Mouse (Mus musculus): ENCODE measurements around the gene Cdsn.

The Cdsn gene

DNA sequence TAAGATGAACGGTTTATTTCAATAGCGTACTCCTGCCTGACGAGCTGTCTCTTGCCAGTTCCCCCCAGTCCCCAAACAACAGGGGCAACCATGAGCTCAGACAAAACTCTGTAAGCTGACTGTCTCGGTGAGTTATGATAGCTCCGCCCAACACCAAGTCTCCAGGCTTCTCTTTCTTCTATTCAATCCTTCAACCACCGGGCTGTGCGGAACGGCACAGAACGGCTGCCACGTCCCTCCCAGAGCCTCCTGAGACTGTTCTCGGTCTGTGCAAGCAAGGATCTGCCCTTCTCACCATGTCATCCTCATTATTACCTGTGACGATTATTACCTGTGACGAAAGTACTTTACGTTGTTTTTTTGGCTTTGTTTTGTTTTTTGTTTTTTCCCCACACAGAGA, 18.9 kb downstream of the Cdsn start:
- no peak for DNase-seq (ENCODE audit: low spot score in 2 of 2)

DNA sequence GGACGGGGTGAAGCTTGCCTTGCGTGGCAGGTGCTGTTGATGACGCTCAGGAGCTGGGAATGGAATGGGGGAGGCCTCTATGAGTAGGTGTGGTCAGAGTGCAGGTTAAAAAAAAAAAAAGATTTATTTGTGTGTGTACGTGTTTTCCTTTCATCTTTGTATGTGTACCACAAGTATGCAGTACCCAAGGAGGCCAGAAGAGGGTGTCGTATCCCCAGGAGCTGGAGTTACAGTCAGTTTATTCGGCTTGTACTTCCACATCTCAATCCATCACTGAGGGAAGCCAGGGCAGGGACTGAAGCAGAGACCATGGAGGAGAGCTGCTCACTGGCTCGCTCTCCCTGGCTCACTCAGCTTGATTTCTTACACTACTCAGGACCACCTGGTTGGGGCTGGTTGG, 19.5 kb downstream of the Cdsn start:
- DNase-seq (ENCODE audit: low spot score in 2 of 2), result no peak

DNA sequence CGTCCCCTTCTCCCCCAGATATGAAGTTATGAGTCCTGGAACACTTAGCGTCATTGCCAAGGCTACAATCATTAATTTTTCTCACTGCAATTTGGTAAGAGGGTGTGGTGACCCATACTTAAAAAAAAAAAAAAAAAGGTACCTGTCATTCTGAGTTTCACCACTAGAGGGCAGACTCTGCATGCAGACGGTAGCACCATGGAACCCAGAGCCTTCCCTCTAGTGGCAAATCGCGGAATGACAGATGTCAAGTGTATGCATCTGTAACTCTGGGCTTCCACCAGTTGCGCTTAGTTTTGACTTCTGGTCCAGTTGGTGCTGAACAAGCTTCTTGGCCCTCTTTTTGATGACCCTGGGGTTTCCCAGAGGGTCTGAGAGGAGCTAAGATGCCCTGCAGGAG, 26.3 kb downstream of the Cdsn start:
- peak; percentile 58 to 68 for DNase-seq (ENCODE audit: low spot score in 2 of 2)

DNA sequence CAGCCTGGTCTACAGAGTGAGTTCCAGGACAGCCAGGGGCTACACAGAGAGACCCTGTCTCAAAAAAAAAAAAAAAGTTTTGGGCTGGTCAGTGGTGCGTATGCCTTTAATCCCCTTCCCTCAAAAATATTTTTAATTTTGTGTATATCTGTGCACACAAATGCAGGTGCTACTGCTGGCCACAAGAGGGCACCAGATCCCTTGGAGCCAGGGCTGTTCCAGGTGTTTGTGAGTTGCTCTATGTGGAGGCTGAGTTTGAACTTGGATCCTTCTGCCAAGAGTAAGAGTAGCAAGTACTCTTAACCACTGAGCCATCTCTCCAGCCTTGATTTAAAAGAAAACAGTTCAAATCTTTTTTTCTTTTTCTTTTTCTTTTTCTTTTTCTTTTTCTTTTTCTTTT, 31.0 kb downstream of the Cdsn start:
- DNase-seq (ENCODE audit: low spot score in 2 of 2), result no peak

DNA sequence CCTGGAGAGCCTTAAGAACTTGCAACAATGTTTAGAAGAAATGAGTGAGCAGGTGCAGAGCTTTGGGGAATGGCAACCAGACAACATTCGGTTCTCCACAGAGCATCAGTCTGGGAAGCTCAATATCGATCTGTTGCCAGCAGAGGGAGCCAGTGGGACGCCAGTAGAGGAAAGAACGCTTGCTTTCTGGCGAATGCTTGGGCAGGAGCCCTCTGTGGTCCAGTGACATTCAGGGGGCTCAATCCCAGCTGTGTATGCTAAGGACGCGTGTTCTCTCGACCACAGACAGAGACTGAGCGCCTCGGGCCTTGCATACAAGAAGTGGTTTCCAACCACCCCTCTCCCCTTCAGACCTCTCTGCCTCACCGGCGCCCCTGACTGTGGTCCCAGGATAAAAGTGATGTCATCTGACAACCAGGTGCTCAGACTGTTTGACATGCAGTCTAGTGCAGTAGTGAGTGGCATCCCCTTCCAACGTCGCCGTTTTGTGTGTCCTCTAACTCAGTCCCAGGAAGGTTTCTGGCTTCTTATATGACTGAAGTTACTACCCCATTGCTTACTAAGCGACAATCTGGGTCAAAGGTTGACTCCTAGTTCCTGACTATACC, 32.5 kb downstream of the Cdsn start:
- DNase-seq (ENCODE audit: low spot score in 2 of 2), result peak; percentile 74 to 82

DNA sequence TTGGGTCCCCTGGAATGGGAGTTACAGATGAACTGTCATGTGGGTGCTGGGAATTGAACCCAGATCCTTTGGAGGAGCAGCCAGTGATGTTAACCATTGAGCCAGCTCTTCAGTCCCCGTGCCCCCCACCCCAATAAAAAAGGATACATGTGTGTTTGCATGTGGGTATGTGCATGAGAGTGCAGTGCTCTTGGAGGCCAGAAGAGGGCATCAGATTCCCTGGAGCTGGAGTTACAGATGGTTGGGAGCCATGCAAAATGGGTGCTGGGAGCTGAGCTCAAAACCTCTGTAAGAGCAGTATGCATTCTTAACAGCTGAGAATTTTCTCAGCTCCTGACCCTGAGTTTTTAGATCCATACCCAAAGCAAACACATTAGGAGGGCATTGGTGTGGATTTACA, 35.4 kb downstream of the Cdsn start:
- no peak for DNase-seq (ENCODE audit: low spot score in 2 of 2)

DNA sequence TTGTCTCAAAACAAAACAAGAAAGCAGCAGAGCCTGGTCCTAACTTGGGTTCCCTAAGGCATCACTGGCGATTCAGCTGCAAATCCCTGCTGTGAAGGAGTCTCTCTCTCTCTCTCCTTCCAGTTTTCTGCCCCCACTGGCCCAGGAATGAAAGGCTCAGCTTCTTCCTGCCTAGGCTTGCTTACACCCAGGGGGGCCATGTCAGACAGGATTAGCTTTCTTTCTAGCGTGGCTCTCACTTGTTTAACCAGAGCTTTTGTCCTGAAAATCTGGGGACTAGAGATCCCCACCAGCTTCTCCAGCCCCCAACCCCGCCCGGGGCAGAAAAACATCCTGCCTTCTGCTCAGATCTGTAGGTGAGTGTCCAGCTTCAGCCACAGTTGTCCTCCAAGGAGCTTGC, 36.5 kb downstream of the Cdsn start:
- no peak for DNase-seq (ENCODE audit: low spot score in 2 of 2)

DNA sequence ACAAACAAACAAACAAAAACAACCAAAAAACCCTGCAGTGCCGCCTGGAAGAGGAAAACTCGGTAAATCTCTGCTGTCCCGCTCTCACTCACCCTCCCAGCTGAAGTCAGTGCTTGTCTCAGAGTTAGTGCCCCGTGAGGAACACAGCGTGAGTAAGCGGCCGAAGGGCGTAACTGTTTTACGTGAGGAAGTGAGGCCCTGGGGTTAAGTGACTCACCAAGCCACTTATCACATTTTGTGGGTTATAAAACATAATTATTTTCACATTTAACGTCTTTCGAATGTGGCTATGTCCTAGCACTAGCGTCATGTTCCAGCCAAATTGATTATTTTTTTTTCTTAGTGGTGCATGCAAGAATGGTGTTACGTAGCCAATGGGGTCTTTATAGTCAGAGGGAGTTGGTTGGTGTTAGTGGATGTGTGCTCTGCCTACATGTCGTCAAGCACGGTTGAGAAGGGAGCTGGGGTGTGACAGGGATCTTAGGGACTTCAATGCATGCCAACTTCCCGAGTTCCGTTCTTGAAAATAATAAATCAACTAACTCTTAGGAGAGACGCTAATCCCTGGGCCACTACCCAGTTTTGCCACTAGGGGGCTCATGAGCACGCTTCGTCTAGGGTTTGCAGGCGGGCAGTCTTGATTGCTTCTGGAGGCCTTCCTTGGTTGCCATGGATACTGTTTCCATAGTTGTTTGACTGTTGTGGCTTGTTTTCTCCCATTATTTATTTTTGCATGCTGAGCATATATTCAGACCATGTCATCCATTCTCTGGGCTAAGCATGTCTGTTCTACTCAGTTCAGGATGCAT, 38.7 kb downstream of the Cdsn start:
- DNase-seq (ENCODE audit: low spot score in 2 of 2), result peak; percentile 60 to 67

DNA sequence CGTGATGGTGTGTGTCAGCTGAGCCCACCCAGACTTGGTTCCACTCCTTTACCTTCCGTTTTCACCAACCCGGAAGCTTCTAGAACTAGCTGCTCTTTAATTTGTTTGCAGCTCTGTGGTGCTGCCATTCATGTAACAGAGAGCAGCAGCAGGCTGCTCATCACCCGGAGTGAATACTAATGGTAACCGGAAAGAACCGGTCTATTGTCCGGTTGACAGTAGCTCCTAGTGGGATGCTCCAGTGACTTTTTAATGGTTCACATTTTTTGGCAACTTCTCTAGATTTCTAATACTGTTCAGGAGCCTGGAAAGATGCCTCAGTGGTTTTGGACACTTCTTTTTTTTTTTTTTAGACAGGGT, 39.3 kb downstream of the Cdsn start:
- no peak for DNase-seq (ENCODE audit: low spot score in 2 of 2)

DNA sequence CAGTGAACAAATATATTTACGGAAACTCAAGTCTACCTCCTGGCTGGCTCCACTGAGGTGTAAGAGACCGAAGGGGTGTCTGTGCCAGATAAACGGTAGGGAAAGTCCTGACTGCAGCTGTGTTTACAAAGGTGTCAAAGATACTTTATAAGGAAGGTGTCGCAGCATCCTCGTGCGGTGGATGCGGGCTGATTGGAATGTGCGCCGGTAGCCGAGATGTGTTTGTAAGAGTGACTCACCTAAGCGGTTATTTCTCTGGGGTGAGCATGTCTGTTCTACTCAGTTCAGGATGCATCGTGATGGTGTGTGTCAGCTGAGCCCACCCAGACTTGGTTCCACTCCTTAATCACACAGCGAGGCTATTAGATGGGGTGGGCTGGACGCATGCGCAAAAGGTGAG, 39.8 kb downstream of the Cdsn start:
- DNase-seq (ENCODE audit: low spot score in 2 of 2), result no peak

DNA sequence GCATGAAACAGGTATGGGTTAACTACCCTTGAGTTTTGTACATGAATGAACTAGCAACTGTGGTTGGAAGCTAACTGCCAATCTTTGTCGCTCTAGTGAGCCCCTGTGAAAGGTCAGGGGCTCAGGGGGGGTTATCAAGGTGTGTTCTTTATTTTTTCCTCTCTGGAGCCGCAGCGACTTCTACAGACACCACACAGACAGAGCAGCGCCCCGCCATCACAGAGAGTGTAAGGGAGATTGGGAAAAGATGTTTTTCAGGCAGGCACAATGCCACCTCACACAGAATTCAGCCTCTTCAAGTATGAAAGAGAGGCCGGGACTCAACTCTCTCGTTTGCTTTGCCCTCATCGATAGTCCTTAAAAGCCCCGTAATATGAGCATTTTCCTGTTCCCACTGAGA, 40.2 kb downstream of the Cdsn start:
- DNase-seq (ENCODE audit: low spot score in 2 of 2), result no peak

DNA sequence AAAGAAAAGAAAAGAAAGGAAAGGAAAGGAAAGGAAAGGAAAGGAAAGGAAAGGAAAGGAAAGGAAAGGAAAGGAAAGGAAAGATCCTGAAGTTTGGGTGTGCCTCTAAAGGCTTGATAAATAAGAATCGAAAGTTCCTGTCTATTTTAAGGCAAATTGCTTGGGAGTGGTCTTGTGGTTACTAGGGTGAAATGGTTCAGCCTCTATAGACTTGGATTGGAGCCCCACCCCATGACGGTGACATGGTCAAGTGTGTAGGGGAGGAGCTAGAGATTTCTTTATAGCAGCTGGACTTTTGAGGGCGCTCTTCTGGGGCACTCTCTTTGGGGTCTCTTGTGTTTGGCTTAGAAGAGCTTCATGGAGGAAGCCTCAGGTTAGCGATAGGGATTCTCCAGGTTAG, 41.9 kb downstream of the Cdsn start:
- no peak for DNase-seq (ENCODE audit: low spot score in 2 of 2)

DNA sequence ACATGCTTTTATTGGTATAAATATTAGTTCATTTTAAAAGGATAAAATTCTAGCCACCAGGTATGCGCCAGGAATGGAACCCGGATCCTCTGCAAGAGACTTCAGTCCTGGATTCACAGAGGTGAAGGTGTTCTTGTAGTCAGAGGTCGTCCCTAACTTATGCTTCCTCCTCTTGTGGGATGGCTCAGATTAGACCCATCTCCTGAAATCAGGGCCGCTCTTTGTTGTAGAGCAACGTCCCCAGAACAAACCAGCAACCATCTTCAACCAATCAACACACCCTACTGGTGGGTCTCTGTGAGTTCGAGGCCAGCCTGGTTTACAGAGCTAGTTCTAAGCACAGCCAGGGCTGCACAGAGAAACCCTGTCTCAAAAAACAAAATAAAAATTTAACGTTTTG, 42.5 kb downstream of the Cdsn start:
- DNase-seq (ENCODE audit: low spot score in 2 of 2), result no peak

DNA sequence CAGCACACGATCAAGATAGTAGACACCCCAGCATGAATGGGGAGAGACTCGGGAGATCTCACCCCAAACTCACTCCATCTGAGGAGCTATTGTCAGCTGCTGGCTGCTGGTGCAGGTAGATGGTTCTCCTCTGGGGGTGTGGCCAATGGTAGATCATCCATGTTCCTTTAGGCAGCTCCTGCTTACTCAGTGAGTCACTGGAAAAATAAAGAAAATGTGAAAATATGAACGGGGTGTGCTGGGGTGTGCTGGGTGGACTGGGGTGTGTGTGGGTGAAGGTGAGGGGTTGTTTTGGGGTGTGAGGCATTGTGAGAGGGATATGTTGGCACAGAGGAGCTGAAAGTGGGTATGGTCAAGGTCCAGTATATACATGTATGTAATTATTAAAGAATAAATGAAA, 45.5 kb downstream of the Cdsn start:
- DNase-seq (ENCODE audit: low spot score in 2 of 2), result no peak

DNA sequence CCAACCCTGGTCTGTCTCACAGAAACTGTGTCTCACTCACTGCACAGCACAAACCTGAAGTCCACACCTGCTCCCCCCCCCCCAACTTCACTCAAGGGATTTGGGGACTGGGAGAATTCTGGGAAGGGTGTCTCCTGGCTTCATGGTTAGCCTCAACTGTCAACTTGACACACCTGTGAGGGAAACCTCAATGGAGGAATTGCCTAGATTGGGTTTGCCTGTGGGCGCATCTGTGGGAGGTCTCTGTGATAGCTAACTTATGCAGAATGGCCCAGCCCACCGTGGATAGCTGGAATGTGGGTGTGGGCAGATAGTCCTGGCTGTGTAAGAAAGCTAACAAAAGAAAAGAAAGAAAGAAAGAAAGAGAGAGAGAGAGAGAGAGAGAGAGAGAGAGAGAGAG, 49.3 kb downstream of the Cdsn start, which contains the start of gene Sfta2:
TSS of gene Sfta2 (plus strand) at position 301 of the 400 bp plus-strand sequence.
- no peak for DNase-seq (ENCODE audit: low spot score in 2 of 2)

DNA sequence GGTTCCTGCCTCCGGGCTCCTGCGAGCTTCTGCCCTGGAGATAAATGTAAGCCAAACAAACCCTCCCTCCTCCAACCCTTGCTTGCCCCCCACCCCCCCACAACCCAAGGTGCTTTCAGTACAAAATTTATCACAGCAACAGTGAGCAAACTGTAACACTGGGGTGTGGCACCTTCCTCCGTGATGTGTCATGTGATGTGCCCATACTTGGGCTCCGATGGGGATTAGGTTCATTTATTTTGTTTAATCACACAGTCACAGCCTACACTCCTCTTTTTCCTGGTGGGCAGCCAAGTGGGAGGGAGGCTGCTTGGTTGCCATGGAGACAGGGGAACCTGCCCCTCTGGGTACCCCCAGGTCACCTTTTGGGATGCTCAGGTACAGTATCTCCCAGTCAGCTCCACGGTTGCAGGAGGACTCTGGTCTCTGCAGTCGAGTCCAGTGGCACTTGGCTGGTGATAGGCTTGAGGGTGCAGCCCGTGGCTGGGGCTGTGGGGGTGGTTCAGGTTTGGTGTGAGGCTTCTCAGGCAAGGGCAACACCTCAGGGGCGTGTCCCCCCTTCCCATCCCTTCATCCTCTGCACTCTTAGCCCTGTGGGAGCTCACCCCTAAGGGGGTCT, 49.9 kb downstream of the Cdsn start:
- no peak for DNase-seq (ENCODE audit: low spot score in 2 of 2)

Measured in frontal cortex, postnatal 25 days (tissue).